Mouse (Mus musculus) heart, embryonic 11.5 days (tissue): Measurements from ENCODE around the gene Pla2g16. TPM values are rescaled to one million over a fixed set of nuclear protein-coding genes. Genes with fewer than 3 reads are reported as not detected.

ENCODE experiments used
- ATAC-seq: fragments of 200-750 bp; cut with Nextera tagmentation; replicated peaks from 2 replicates; pipeline ENCODE4 v1.8.0; 2017; ENCODE audit warnings: moderate library complexity; ENCODE audit not compliant: insufficient number of reproducible peaks, low FRiP score, low TSS enrichment
- H3K27ac ChIP-seq: fragments of 300-500 bp; sonication (generic); 2 replicates; pipeline ENCODE4 v1.5.1; 2014; ENCODE audit warnings: mild to moderate bottlenecking, low read depth, low read length
- H3K27me3 ChIP-seq: fragments of 300-500 bp; sonication (generic); 2 replicates; pipeline ENCODE4 v1.6.1; 2014; ENCODE audit warnings: mild to moderate bottlenecking, low read length, mixed read lengths; ENCODE audit not compliant: control insufficient read depth, insufficient read depth
- H3K36me3 ChIP-seq: fragments of 300-500 bp; sonication (generic); 2 replicates; pipeline ENCODE4 v1.6.1; 2014; ENCODE audit warnings: mild to moderate bottlenecking, low read length, moderate library complexity, mixed read lengths; ENCODE audit not compliant: control insufficient read depth, insufficient read depth
- H3K4me1 ChIP-seq: fragments of 300-500 bp; sonication (generic); 2 replicates; pipeline ENCODE4 v1.6.1; 2014; ENCODE audit warnings: low read length; ENCODE audit not compliant: control insufficient read depth, insufficient read depth
- H3K4me2 ChIP-seq: fragments of 300-500 bp; sonication (generic); 2 replicates; pipeline ENCODE4 v1.6.1; 2014; ENCODE audit warnings: mild to moderate bottlenecking, moderate library complexity
- H3K4me3 ChIP-seq: fragments of 300-500 bp; sonication (generic); 2 replicates; pipeline ENCODE4 v1.5.1; 2014; ENCODE audit warnings: low read depth, low read length
- H3K9ac ChIP-seq: fragments of 300-500 bp; sonication (generic); 2 replicates; pipeline ENCODE4 v1.6.1; 2014; ENCODE audit warnings: mild to moderate bottlenecking, low read depth, low read length, moderate library complexity
- H3K9me3 ChIP-seq: fragments of 300-500 bp; sonication (generic); replicated peaks from 2 replicates; pipeline ENCODE4 v1.6.1; 2016; ENCODE audit warnings: low read length; ENCODE audit not compliant: control insufficient read depth
- WGBS: fragments of 180-500 bp; shearing (Covaris S2); extraction: QIAGEN DNeasy Blood & Tissue Kit; methylation state at CpG from one replicate; pipeline ENCODE4 v1.1.7; 2014; ENCODE audit not compliant: insufficient replicate concordance; 5-methylcytosine and 5-hydroxymethylcytosine counted together
- polyA plus RNA-seq: library from polyadenylated mRNA; unstranded; fragments of >200 nt; fragmentation: Nextera tagmentation; extraction: Ambion mirVana; gene quantifications from 2 replicates; pipeline ENCODE4 v1.2.1, GENCODE M21; 2014

Pla2g16 gene
- polyA plus RNA-seq, 1 experiment from 2014 or later = 42.5 TPM

- Histone ChIP-seq H3K27ac (no peak overlapping the region), H3K27me3 (no peaks in the 10 kb centered on the region), H3K4me1 (peaks cover 13% of the 10 kb centered on the region), H3K4me2 (no peak overlapping the region), H3K9me3 (no peaks in the 10 kb centered on the region), H3K4me3 (no peak overlapping the region), H3K9ac (no peak overlapping the region), H3K36me3 (no peaks in the 10 kb centered on the region; the same call in 1 of the 2 replicates)
- ATAC-seq = no peak
- 90% methylated on average over 1 of the region's 1 CpGs for WGBS
These were observed 618 bp upstream of the Pla2g16 start for GRCm38 (mm10) chr19:7556641-7557040.

DNA sequence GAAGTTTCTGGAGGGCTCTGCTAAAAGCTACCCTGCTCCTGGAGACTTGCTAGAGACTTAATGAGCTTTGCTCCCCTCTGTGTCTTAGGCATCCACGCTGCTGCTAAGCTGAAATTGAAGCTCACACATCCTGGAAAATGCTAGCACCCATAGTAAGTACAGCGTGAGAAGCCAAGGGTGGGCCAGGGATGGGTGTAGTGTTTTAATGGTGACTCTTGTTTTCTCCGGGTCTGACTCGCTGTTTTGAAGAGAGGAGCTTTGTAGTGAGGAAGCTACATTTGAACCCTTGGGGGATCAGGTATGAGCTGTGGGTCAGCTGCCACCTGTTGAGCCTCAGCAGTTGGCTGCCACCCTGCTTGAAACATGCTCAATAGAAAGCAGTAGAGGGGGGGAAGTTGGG, 585 bp downstream of the Pla2g16 start:
- H3K9me3 ChIP-seq = no peaks in the 10 kb centered on the region
- ATAC-seq = no peak
- 12% methylated on average over 4 of the region's 4 CpGs for WGBS
- no peaks in the 10 kb centered on the region; the same call in 1 of the 2 replicates for H3K36me3 ChIP-seq
- peak overlapping the region; percentile 77 for H3K9ac ChIP-seq
- peak overlapping the region; percentile 77 for H3K4me2 ChIP-seq
- peaks cover under 1% of the 10 kb centered on the region; the same call in 1 of the 2 replicates for H3K4me1 ChIP-seq
- peak overlapping the region; percentile 60 for H3K4me3 ChIP-seq
- no peaks in the 10 kb centered on the region for H3K27me3 ChIP-seq
- H3K27ac ChIP-seq = no peak overlapping the region

DNA sequence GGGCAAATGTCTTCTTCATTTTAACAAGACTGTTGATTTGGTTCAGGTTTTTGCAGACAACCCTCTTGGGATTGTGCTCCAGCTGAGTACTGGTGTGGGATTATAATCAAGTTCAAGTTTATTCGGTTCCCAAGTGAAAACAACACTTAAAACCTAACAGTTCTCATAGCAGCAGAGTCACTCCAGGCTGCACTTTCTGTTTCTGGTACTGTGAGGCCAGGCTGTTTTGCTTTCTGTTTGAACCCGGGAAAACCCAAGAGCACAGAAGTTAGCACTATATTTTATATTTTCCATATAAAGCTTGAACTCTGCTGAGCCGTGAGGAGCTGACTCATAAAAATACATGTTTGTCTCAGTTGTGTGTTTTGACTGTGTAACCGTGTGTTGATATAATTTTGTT, 1.4 kb downstream of the Pla2g16 start:
- Histone ChIP-seq H3K27me3 (no peaks in the 10 kb centered on the region), H3K9ac (peak overlapping the region; percentile 77; the same call in 1 of the 2 replicates), H3K27ac (no peak overlapping the region), H3K4me2 (peak overlapping the region; percentile 77), H3K4me1 (no peaks in the 10 kb centered on the region), H3K4me3 (peak overlapping the region; percentile 60), H3K36me3 (no peaks in the 10 kb centered on the region; the same call in 1 of the 2 replicates), H3K9me3 (no peaks in the 10 kb centered on the region)
- ATAC-seq = no peak
- WGBS = 77% methylated on average over 4 of the region's 4 CpGs

DNA sequence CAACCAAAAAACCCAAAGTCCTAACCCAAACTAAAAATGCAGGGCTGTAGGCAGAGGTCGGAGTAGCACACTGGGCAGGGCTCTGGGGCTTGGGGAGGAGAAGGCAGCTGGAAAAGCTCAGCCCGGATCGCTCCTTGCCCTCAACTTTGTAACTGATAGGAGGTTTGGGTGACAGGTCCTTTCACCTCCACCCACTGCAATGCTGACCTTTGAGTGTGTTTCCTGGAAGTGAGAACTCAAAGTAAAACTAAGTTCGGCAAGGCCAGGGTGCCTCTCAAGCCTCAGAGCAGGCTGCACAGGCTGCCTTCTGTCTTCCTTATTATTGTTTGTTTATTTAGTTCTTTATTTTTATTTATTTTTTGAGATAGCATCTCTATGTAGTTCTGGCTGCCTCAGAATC, 2.7 kb downstream of the Pla2g16 start:
- Histone ChIP-seq H3K4me2 (no peak overlapping the region; the same call in 1 of the 2 replicates), H3K9ac (no peak overlapping the region), H3K9me3 (no peaks in the 10 kb centered on the region), H3K36me3 (no peaks in the 10 kb centered on the region; the same call in 1 of the 2 replicates), H3K27me3 (no peaks in the 10 kb centered on the region), H3K27ac (no peak overlapping the region), H3K4me3 (no peak overlapping the region), H3K4me1 (no peaks in the 10 kb centered on the region)
- WGBS = 33% methylated on average over 4 of the region's 4 CpGs
- ATAC-seq = no peak

DNA sequence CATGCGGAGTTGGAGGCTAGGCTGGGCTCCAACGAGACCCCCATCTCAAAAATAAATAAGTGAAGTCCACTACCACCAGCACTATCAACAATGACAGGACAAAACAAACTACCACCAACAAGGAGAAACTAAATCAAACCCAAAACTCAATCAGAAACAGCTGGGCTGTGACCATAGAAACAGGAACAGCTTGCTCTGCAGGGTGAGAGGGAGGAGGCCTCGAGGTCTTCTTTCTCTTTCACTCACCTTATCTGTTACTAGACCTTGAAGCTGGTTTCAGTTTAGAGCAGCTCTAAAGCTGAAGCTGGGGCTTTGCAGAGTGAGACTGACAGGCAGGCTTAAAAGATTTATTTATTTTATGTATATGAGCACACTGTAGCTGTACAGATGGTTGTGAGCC, 4.2 kb downstream of the Pla2g16 start:
- no peaks in the 10 kb centered on the region; the same call in 1 of the 2 replicates for H3K36me3 ChIP-seq
- no peaks in the 10 kb centered on the region for H3K27me3 ChIP-seq
- no peak overlapping the region for H3K27ac ChIP-seq
- no peak overlapping the region for H3K4me2 ChIP-seq
- H3K9ac ChIP-seq = no peak overlapping the region
- no peak for ATAC-seq
- no peak overlapping the region for H3K4me3 ChIP-seq
- H3K9me3 ChIP-seq = no peaks in the 10 kb centered on the region
- 50% methylated on average over 3 of the region's 3 CpGs for WGBS
- H3K4me1 ChIP-seq = no peaks in the 10 kb centered on the region

DNA sequence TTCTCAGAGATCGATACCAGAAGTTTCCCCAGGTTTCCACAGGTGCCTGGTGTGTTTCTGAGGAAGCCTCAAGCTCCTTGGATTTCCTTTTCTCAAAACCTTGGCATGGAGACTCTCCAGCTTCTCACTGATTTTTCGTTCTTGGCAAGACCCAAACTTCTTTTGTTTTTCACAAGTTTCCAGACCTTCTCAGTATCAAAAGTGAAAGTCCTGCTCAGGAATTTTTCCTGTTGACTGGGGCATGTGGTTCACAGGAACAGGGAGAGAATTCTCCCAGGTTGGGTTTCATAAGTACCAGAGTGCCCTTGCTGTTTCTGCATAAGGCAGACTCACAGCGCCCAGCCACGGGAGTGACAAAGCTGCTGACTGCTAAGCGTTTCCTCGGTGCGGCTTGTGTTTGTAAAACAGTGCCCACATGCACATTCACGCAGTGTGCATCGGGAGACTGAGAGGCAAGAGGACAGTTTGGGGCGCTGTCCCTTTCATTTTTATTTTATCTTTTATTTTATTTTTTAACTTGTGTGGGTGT, 5.4 kb downstream of the Pla2g16 start:
- Histone ChIP-seq H3K27me3 (no peaks in the 10 kb centered on the region), H3K4me1 (no peaks in the 10 kb centered on the region), H3K36me3 (no peaks in the 10 kb centered on the region; the same call in 1 of the 2 replicates), H3K9me3 (no peaks in the 10 kb centered on the region), H3K4me3 (no peak overlapping the region), H3K4me2 (no peak overlapping the region), H3K9ac (no peak overlapping the region), H3K27ac (no peak overlapping the region)
- 72% methylated on average over 10 of the region's 10 CpGs for WGBS
- no peak for ATAC-seq

DNA sequence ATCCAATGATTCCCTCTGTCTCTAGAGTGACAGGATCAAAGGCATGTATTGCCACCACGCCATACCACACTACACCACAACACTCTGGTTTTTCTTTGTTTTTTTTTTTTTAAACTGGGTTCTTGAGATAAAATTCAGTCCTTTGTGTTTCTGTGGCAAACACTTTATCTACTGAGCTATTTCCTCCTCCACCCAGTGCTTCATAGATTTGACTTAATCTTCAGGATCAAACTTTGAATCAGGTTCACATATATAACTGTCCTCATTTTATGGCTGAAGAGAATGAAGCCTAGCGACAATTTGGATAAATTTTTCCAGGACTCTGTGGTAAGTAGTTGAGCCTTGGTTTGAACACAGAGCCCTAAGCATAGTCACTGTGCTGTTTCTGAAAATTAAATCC, 6.4 kb downstream of the Pla2g16 start:
- Histone ChIP-seq H3K27ac (no peak overlapping the region), H3K27me3 (no peaks in the 10 kb centered on the region), H3K9me3 (no peaks in the 10 kb centered on the region), H3K9ac (no peak overlapping the region), H3K4me3 (no peak overlapping the region), H3K4me1 (no peaks in the 10 kb centered on the region; the same call in 1 of the 2 replicates), H3K36me3 (no peaks in the 10 kb centered on the region; the same call in 1 of the 2 replicates), H3K4me2 (no peak overlapping the region)
- no peak for ATAC-seq
- 65% methylated on average over 2 of the region's 2 CpGs for WGBS

DNA sequence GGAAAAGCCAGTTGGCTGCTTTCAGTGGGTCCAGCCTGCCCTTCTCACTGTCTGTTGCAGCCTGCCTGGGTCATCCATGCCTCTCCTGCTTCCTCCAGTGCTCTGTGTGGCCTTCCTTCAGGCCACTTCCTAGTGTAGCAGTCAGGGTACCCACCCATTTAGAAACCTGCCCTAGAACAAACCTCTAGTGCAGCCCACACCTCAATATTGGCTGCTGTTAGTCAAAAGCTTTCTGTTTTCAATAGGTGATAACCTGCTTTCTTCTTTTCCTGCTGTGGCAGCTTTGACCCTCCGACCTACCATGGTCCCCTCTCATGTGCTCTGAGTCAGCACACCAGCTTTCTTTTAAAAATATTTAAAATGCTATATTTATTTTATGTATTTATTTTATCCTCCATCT, 7.2 kb downstream of the Pla2g16 start:
- Histone ChIP-seq H3K36me3 (no peaks in the 10 kb centered on the region; the same call in 1 of the 2 replicates), H3K27me3 (no peaks in the 10 kb centered on the region), H3K4me1 (no peaks in the 10 kb centered on the region; the same call in 1 of the 2 replicates), H3K4me2 (no peak overlapping the region), H3K9me3 (no peaks in the 10 kb centered on the region), H3K9ac (no peak overlapping the region), H3K4me3 (no peak overlapping the region), H3K27ac (no peak overlapping the region)
- WGBS = 93% methylated on average over 1 of the region's 1 CpGs
- no peak for ATAC-seq

DNA sequence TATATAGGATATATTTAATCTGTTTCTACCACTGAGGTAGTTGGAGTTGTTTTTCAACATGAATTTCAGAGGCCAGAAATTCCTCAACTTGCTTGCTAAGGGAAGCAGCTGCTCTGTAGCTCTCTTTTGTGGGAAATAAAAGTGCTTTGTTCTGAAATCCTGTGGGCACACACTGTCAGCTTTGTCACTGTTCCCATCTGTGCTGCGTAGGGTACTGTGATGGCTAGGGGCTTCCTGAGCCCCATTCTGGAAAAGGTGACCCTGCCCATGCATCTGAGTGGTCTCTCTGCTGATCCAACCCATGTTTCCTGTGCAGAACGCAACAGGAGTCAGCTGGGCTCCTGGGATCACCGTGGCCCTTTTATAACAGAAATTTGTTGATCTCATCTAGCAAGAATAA, 9.6 kb downstream of the Pla2g16 start:
- Histone ChIP-seq H3K4me1 (no peaks in the 10 kb centered on the region; the same call in 1 of the 2 replicates), H3K27me3 (no peaks in the 10 kb centered on the region), H3K27ac (no peak overlapping the region), H3K9me3 (no peaks in the 10 kb centered on the region), H3K4me2 (no peak overlapping the region), H3K9ac (no peak overlapping the region), H3K4me3 (no peak overlapping the region), H3K36me3 (no peaks in the 10 kb centered on the region)
- 74% methylated on average over 3 of the region's 3 CpGs for WGBS
- no peak for ATAC-seq
